Mouse (Mus musculus) megakaryocyte, embryonic 14.5 days (primary cell): ENCODE results near the gene Atp6v0a1.

Experiments used
- FLI1 ChIP-seq: IDR thresholded peaks from 2 replicates; pipeline ENCODE4 v1.6.1; 2012; ENCODE audit warnings: low read length, inconsistent platforms, mixed read lengths
- GATA1 ChIP-seq: IDR thresholded peaks from 3 replicates; pipeline ENCODE4 v1.6.1; 2012; ENCODE audit warnings: mixed read lengths, low read length, inconsistent platforms, borderline replicate concordance

- no peak for TF ChIP-seq GATA1
- no peak for TF ChIP-seq FLI1
Measured at GRCm38 (mm10) chr11:100983125-100983777, 26.0 kb upstream of the Atp6v0a1 start.
